Mouse (Mus musculus) heart, embryonic 14.5 days (tissue): ENCODE results near the gene Tmeff1. TPM values are rescaled to one million over a fixed set of nuclear protein-coding genes. Genes with fewer than 3 reads are reported as not detected.

Experiments used
- ATAC-seq: fragments of 200-750 bp; cut with Nextera tagmentation; 2 replicates; pipeline ENCODE4 v1.8.0; 2017; ENCODE audit warnings: low read depth, moderate TSS enrichment; ENCODE audit not compliant: insufficient number of reproducible peaks, insufficient read depth, low FRiP score
- H3K27ac ChIP-seq, 2 experiments: fragments of 200-500 bp in 1 of 2; fragments of 300-500 bp in 1 of 2; sonication (generic) in 1 of 2; replicated peaks in 1 of 2; 2 replicates each; pipeline ENCODE4 v1.5.1; 2012 to 2014; ENCODE audit warnings: low read depth in 2 of 2, low read length in 2 of 2, control low read depth in 1 of 2, mild to moderate bottlenecking in 1 of 2, mixed read lengths in 1 of 2; ENCODE audit not compliant: control insufficient read depth in 1 of 2, insufficient read depth in 1 of 2
- H3K27me3 ChIP-seq: fragments of 300-500 bp; sonication (generic); 2 replicates; pipeline ENCODE4 v1.6.1; 2014; ENCODE audit warnings: mild to moderate bottlenecking, low read length, control low read depth; ENCODE audit not compliant: control insufficient read depth, insufficient read depth
- H3K36me3 ChIP-seq: fragments of 300-500 bp; sonication (generic); 2 replicates; pipeline ENCODE4 v1.6.1; 2014; ENCODE audit warnings: mild to moderate bottlenecking, control low read depth, low read length, mixed read lengths; ENCODE audit not compliant: control insufficient read depth, insufficient read depth
- H3K4me1 ChIP-seq, 2 experiments: fragments of 200-500 bp in 1 of 2; fragments of 300-500 bp in 1 of 2; sonication (generic) in 1 of 2; 2 replicates each; pipeline ENCODE4 v1.6.1; 2012 to 2014; ENCODE audit warnings: low read length in 2 of 2, control low read depth in 1 of 2, mixed read lengths in 1 of 2; ENCODE audit not compliant: control insufficient read depth in 2 of 2, insufficient read depth in 2 of 2
- H3K4me2 ChIP-seq: fragments of 300-500 bp; sonication (generic); 2 replicates; pipeline ENCODE4 v1.6.1; 2014; ENCODE audit warnings: mild to moderate bottlenecking, low read length
- H3K4me3 ChIP-seq, 2 experiments: fragments of 200-500 bp in 1 of 2; fragments of 300-500 bp in 1 of 2; sonication (generic) in 1 of 2; 2 replicates each; pipeline ENCODE4 v1.5.1; 2012 to 2014; ENCODE audit warnings: low read length in 2 of 2, mild to moderate bottlenecking in 2 of 2, control low read depth in 1 of 2, low read depth in 1 of 2, moderate library complexity in 1 of 2; ENCODE audit not compliant: control insufficient read depth in 1 of 2, insufficient read depth in 1 of 2
- H3K9ac ChIP-seq: fragments of 300-500 bp; sonication (generic); 2 replicates; pipeline ENCODE4 v1.6.1; 2014; ENCODE audit warnings: mild to moderate bottlenecking, low read length
- H3K9me3 ChIP-seq: fragments of 300-500 bp; sonication (generic); 2 replicates; pipeline ENCODE4 v1.6.1; 2016; ENCODE audit warnings: low read length, control low read depth; ENCODE audit not compliant: control insufficient read depth
- WGBS: fragments of 180-500 bp; shearing (Covaris S2); extraction: QIAGEN DNeasy Blood & Tissue Kit; methylation state at CpG from one replicate; pipeline ENCODE4 v1.1.7; 2014; 5-methylcytosine and 5-hydroxymethylcytosine counted together
- polyA plus RNA-seq: library from polyadenylated mRNA; unstranded; fragments of >200 nt; fragmentation: Nextera tagmentation; extraction: Ambion mirVana; gene quantifications from 2 replicates; pipeline ENCODE4 v1.2.1, GENCODE M21; 2014

The Tmeff1 gene
- polyA plus RNA-seq, 1 experiment from 2014 or later, result 41.8 TPM

- Histone ChIP-seq H3K9ac (peak overlapping the region; percentile 93; the same call in 1 of the 2 replicates), H3K4me3 (peak overlapping the region in 1 of 2 experiments; percentile 77; a peak in 1 of 4 replicates), H3K27me3 (no peaks in the 10 kb centered on the region), H3K9me3 (no peaks in the 10 kb centered on the region), H3K4me2 (peak overlapping the region; percentile 86), H3K36me3 (no peaks in the 10 kb centered on the region), H3K27ac (no peak overlapping the region), H3K4me1 (peaks cover 33 to 56% of the 10 kb centered on the region in 2 experiments)
- no peak for ATAC-seq
- WGBS, result 25% methylated on average over 5 of the region's 5 CpGs
Measured at GRCm38 (mm10) chr4:48542351-48542750, 42.6 kb upstream of the Tmeff1 start.

DNA sequence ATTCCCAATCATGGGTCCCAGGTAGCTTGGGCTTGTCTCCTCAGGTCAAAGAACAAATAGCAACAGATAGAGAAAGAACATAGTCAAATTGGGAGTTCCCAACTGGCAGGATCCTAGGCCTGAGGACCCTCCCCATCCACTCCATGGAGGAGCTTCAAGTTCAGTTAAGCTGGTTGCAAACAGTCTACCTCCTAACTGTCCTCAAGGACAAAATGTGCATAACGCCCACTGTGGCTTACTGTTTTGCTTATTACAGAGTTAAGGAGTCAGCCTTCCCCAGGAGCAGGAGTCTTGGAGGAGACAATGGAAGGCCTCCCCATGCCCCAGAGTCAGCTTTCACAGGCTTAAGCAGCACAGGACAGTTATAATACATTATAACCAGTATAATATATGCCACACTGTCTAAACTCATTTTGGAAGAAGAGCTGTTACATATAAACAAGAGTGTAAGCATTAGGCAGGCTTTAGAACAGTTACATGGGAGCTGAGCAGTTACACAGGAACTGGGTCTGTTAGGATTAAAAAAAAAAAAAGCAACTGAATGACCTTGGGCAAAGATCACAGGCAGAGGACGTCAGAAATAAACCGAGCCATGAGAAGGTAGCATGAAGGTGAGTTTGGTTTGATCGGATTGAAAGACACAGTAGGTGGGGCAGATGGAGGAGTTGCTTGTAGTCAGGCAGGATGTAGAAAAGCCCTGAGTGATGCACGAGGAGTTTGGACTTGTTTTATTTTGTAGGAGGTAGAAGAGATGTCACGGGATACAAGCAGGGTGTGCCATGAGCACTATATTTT, 41.7 kb upstream of the Tmeff1 start:
- H3K36me3 ChIP-seq, result no peaks in the 10 kb centered on the region
- no peaks in the 10 kb centered on the region for H3K9me3 ChIP-seq
- peaks cover 34 to 58% of the 10 kb centered on the region in 2 experiments for H3K4me1 ChIP-seq
- H3K27ac ChIP-seq, result no peak overlapping the region
- no peak overlapping the region for H3K9ac ChIP-seq
- H3K27me3 ChIP-seq, result no peaks in the 10 kb centered on the region
- no peak overlapping the region for H3K4me3 ChIP-seq
- ATAC-seq, result no peak
- no peak overlapping the region for H3K4me2 ChIP-seq
- WGBS, result 46% methylated on average over 6 of the region's 6 CpGs

DNA sequence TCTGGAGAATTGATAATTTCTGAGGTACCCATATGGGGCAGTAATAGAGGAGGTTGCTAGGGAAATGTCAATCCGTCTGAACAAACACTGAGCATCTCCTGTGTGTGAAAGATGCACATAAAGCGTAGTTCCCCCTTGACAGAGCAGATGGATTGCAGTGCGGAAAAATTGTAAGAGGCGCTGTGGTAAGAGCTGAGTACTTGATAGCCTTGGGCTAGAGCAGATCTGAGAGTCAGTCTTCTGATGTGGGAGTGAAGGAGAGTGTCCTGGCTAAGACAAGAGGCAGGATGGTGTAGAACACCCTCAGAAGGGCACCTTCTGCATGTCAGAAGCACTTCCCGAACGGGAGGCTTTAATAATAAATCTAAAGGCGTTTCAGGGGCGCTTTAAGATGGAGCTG, 40.8 kb upstream of the Tmeff1 start:
- no peaks in the 10 kb centered on the region for H3K27me3 ChIP-seq
- no peak overlapping the region for H3K4me2 ChIP-seq
- no peak overlapping the region for H3K4me3 ChIP-seq
- WGBS, result 58% methylated on average over 8 of the region's 8 CpGs
- H3K36me3 ChIP-seq, result no peaks in the 10 kb centered on the region
- peaks cover 38 to 66% of the 10 kb centered on the region in 2 experiments for H3K4me1 ChIP-seq
- no peak overlapping the region for H3K9ac ChIP-seq
- no peaks in the 10 kb centered on the region for H3K9me3 ChIP-seq
- ATAC-seq, result no peak
- no peak overlapping the region for H3K27ac ChIP-seq

DNA sequence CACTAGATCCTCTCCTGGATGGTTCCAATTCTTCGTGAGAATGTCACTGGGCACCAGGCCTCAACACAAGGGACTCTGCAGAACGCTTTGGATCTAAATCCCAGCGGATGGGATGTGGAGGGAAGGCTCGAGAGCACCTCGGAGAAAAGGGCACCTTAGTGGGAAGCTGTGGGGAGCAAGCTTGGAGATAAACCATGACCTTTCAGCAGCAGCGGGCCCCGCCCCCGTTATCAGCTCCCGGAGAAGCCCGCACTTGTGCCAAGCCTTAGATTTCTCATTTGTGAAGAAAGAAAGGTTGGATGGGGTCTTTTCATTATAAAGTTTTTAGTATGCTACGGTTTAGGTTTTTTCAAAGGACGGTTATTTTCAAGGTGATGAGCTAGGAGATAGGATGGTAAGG, 39.0 kb upstream of the Tmeff1 start:
- Histone ChIP-seq H3K36me3 (no peaks in the 10 kb centered on the region), H3K27me3 (no peaks in the 10 kb centered on the region), H3K4me1 (peaks cover 38 to 66% of the 10 kb centered on the region in 2 experiments), H3K9ac (no peak overlapping the region), H3K4me3 (no peak overlapping the region), H3K27ac (no peak overlapping the region), H3K4me2 (no peak overlapping the region), H3K9me3 (no peaks in the 10 kb centered on the region)
- 21% methylated on average over 12 of the region's 12 CpGs for WGBS
- ATAC-seq, result no peak

DNA sequence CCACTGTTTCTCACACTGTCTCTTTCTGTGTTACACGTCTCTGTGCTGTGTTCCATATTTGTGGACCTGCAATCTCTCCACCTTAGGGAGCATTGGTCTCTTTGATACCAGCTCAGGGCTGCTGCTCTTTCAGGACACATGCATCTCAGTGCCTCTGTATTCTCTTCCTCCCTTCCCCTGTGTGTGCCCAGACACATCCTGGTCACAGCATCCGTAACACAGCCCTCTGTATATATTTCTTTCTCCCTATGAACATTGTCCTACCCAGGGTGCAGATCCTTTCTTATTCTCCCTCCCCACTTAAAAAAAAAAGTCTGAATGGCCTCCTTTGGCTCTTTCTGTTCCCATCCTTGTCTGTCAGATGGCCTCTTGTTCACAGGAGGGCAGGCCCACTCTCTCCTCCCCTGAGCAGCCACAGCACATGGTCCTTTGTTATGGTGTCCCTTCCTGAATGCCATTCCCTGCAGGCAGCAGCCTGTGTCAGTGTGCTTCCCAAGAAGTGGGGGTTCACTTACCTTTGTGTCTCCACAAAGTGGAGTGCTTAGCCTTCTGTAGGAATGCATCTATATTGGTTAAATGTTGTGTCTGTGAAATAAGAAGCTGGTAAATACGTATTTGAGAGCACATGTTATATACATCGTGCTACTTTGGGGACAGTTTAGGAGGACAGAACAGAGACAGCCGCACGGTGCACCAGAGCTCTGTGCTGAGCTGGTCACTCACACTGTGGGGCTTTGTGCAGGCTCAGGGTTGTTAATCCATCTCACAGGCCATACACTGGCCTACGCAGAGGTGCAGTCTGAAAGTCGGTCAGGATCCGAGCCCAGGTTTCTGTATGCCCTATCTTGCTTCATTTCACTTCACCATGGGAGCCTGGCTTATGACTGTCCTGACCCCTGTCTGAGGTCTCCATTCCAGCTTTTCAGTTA, 38.1 kb upstream of the Tmeff1 start:
- H3K36me3 ChIP-seq, result no peaks in the 10 kb centered on the region
- H3K4me1 ChIP-seq, result peaks cover 35 to 59% of the 10 kb centered on the region in 2 experiments
- WGBS, result 75% methylated on average over 9 of the region's 9 CpGs
- H3K4me2 ChIP-seq, result no peak overlapping the region
- no peak for ATAC-seq
- H3K9me3 ChIP-seq, result no peaks in the 10 kb centered on the region
- no peak overlapping the region for H3K4me3 ChIP-seq
- no peak overlapping the region; a peak in 1 of 4 replicates for H3K27ac ChIP-seq
- no peak overlapping the region for H3K9ac ChIP-seq
- H3K27me3 ChIP-seq, result no peaks in the 10 kb centered on the region

- Histone ChIP-seq H3K4me3 (no peak overlapping the region), H3K36me3 (peaks cover 14% of the 10 kb centered on the region), H3K4me1 (peaks cover 25 to 44% of the 10 kb centered on the region in 2 experiments), H3K27ac (no peak overlapping the region), H3K9ac (no peak overlapping the region), H3K9me3 (no peaks in the 10 kb centered on the region), H3K27me3 (no peaks in the 10 kb centered on the region), H3K4me2 (no peak overlapping the region)
- WGBS, result 28% methylated on average over 6 of the region's 6 CpGs
- no peak for ATAC-seq
Measured at GRCm38 (mm10) chr4:48548393-48549045, 36.5 kb upstream of the Tmeff1 start.

- peaks cover 22% of the 10 kb centered on the region for H3K36me3 ChIP-seq
- no peak overlapping the region for H3K9ac ChIP-seq
- no peak overlapping the region for H3K27ac ChIP-seq
- H3K27me3 ChIP-seq, result no peaks in the 10 kb centered on the region
- no peaks in the 10 kb centered on the region for H3K9me3 ChIP-seq
- WGBS, result 69% methylated on average over 5 of the region's 5 CpGs
- no peak overlapping the region for H3K4me2 ChIP-seq
- H3K4me3 ChIP-seq, result no peak overlapping the region
- H3K4me1 ChIP-seq, result peaks cover 20 to 40% of the 10 kb centered on the region in 2 experiments
- ATAC-seq, result no peak
Measured at GRCm38 (mm10) chr4:48549661-48550060, 35.3 kb upstream of the Tmeff1 start.
